Mouse (Mus musculus) CH12.LX (cell line): ENCODE results near the gene 1500015O10Rik.

ENCODE experiments used
- CTCF ChIP-seq, 2 experiments: IDR thresholded peaks in 1 of 2; conservative IDR thresholded peaks in 1 of 2; 2 replicates each; pipeline ENCODE4 v1.5.1; 2011 to 2012; ENCODE audit warnings: low read depth in 2 of 2, low read length in 2 of 2, improper control_type of control experiment in 1 of 2, inconsistent platforms in 1 of 2, mild to moderate bottlenecking in 1 of 2, moderate library complexity in 1 of 2
- EP300 ChIP-seq: IDR thresholded peaks from 2 replicates; pipeline ENCODE4 v1.6.1; 2011; ENCODE audit warnings: low read length, improper control_type of control experiment
- IRF4 ChIP-seq: IDR thresholded peaks from 2 replicates; pipeline ENCODE4 v1.6.1; 2014; ENCODE audit warnings: low read depth, mild to moderate bottlenecking, inconsistent platforms, low read length, improper control_type of control experiment
- PAX5 ChIP-seq: IDR thresholded peaks from 2 replicates; pipeline ENCODE4 v1.6.1; 2012; ENCODE audit warnings: low read length, inconsistent platforms, mixed read lengths
- POLR2A ChIP-seq: IDR thresholded peaks from 2 replicates; pipeline ENCODE4 v1.6.1; 2011; ENCODE audit warnings: low read depth, mild to moderate bottlenecking, improper control_type of control experiment, low read length
- RCOR1 ChIP-seq: conservative IDR thresholded peaks from 2 replicates; pipeline ENCODE4 v1.6.1; 2012; ENCODE audit warnings: low read depth, mild to moderate bottlenecking, inconsistent platforms, low read length, improper control_type of control experiment
- SMC3 ChIP-seq: IDR thresholded peaks from 2 replicates; pipeline ENCODE4 v1.6.1; 2011; ENCODE audit warnings: low read depth, low read length, improper control_type of control experiment
- UBTF ChIP-seq: IDR thresholded peaks from 2 replicates; pipeline ENCODE4 v1.6.1; 2012; ENCODE audit warnings: low read depth, mild to moderate bottlenecking, inconsistent platforms, low read length, improper control_type of control experiment, moderate library complexity
- USF1 ChIP-seq: IDR thresholded peaks from 2 replicates; pipeline ENCODE4 v1.6.1; 2014; ENCODE audit warnings: low read depth, mild to moderate bottlenecking, inconsistent platforms, low read length, improper control_type of control experiment

- TF ChIP-seq USF1, result no peak
- no peak for TF ChIP-seq CTCF (conservative IDR thresholded peaks at IDR 0.05 in 1 of 2, IDR thresholded peaks at IDR 0.05 in 1 of 2; ENCODE audit: low read depth in 2 of 2, low read length in 2 of 2)
- TF ChIP-seq EP300, result no peak
- TF ChIP-seq POLR2A, result no peak
- no peak for TF ChIP-seq IRF4
- TF ChIP-seq SMC3, result no peak
- TF ChIP-seq PAX5, result no peak
- TF ChIP-seq UBTF, result no peak
- TF ChIP-seq RCOR1, result no peak
Observed at GRCm38 (mm10) chr1:43766328-43766727, 35.9 kb downstream of the 1500015O10Rik start.
